Mouse (Mus musculus): ENCODE measurements at regions not wholly inside any gene's neighbourhood (a gene's known extent, or its start where the extent isn't known, plus 50 kb on each side); places are given as distances from the start of the nearest gene placed in this dataset.

- Histone ChIP-seq H3K4me2 (replicated peaks) (no peak overlapping the region), H3K36me3 (no peaks in the 10 kb centered on the region), H3K9me3 (no peaks in the 10 kb centered on the region), H3K4me1 (peaks cover 12% of the 10 kb centered on the region), H3K4me3 (no peak overlapping the region), H3K27me3 (no peaks in the 10 kb centered on the region), H3K27ac (no peak overlapping the region), H3K9ac (no peak overlapping the region)
- no peak for ATAC-seq (ENCODE audit: insufficient number of reproducible peaks, insufficient read depth, low FRiP score, low TSS enrichment)
- 49% methylated on average over 11 of the region's 11 CpGs for WGBS
Measured at GRCm38 (mm10) chr13:104577856-104578255, 214.4 kb upstream of the Srek1ip1 start.

DNA sequence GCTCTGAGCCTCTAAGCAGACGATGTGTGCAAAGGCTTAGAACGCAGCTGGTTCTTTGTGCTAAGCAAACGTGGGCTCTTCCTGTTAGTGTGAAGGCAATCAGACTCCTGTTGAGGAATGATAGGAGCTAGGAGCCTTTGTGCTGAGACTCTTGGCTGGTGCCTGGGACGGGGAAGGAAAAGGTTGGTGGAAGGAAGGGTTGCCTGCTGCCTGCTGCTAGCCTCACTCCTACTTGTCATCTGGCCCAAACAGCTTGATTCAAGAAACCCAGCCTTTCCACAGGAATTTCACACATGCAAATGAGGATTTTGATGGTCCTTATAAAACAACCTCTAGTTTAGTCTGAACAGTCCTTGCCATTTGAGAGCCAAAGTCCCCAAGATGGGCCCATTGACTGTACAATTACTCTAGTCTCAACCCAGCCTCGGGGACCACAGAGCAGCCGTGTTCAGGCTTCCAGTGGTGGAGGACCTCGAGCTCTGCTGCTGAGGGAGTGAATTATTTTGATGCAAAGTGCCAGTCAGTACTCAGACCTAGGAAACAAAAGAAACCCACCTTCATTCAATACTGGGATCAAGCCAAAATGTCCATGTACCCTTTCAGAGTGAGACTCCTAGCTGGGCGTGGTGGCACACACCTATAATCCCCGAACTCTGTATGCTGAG, 211.5 kb upstream of the Srek1ip1 start:
- Histone ChIP-seq H3K36me3 (no peaks in the 10 kb centered on the region), H3K4me1 (peaks cover 12% of the 10 kb centered on the region), H3K4me2 (replicated peaks) (no peak overlapping the region), H3K9me3 (no peaks in the 10 kb centered on the region), H3K9ac (no peak overlapping the region), H3K4me3 (no peak overlapping the region), H3K27me3 (no peaks in the 10 kb centered on the region), H3K27ac (no peak overlapping the region)
- WGBS = 65% methylated on average over 9 of the region's 9 CpGs
- no peak for ATAC-seq (ENCODE audit: insufficient number of reproducible peaks, insufficient read depth, low FRiP score, low TSS enrichment)
